Mouse (Mus musculus) erythroblast, adult 5-6 weeks (primary cell): ENCODE data around the gene Usp17ld. TPM values are rescaled to one million over a fixed set of nuclear protein-coding genes. Genes with fewer than 3 reads are reported as not detected.
"Not testable (repeated sequence)": the region's sequence is repeated elsewhere in the genome, so short reads cannot be mapped to it uniquely, and the experiment has no call there.

Source experiments
- ATAC-seq: replicated peaks from 2 replicates; pipeline ENCODE4 v1.8.0; 2016; ENCODE audit warnings: moderate number of reproducible peaks, mild to moderate bottlenecking, moderate TSS enrichment, inconsistent platforms; ENCODE audit not compliant: poor library complexity, low FRiP score, severe bottlenecking
- total RNA-seq, 2 experiments: library from RNA; stranded (forward) in 1 of 2; stranded (reverse) in 1 of 2; fragments of 150-400 nt in 1 of 2; fragments of 200-764, 138-1000 nt in 1 of 2; gene quantifications; 2 replicates each; pipeline versions ENCODE4 v1.2.3 to v1.2.4; 2015 to 2017; ENCODE audit warnings: low replicate concordance in 2 of 2

The Usp17ld gene
- not detected in 2 replicates for total RNA-seq (2015; ENCODE audit: low replicate concordance)
- not detected in 2 replicates for total RNA-seq (2017; ENCODE audit: low replicate concordance)

- ATAC-seq = not testable (repeated sequence)
Measured at GRCm38 (mm10) chr7:103252405-103252804, at the start of gene Usp17ld. Gene Usp17ld, minus strand, starts transcription at chr7:103252505.

GRCm38 (mm10) chr7:103216696-103217095 lies 35.6 kb downstream of the Usp17ld start, which contains the start of gene Olfr594:
Gene Olfr594, plus strand, starts transcription at chr7:103216996.
- ATAC-seq = no peak

GRCm38 (mm10) chr7:103212050-103212449 lies 40.3 kb downstream of the Usp17ld start:
- ATAC-seq = not testable (repeated sequence)

DNA sequence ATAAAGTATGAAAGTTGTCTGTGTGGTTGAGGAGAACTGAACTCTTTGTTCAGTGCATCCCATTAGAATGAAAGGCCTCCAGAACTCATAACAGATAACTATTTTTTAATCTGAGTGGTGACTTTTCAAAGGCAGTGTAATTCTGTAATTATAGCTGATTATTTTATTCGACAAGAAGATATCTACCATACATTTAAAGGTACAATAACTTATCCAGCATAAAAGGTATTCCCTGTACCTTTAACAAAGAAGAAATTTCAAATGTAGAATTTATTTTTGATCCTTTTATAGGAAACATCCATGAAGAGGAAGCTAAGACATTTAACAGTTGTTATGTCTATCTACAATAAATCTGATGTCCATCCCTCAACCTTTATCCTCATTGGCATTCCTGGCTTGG lies 40.7 kb downstream of the Usp17ld start, which contains the start of gene Olfr593:
Olfr593 (plus strand) TSS at position 301 of the 400 bp plus-strand sequence.
- ATAC-seq = no peak

Other genes with a start within 250 kb of the Usp17ld start
- not detected in 2 replicates for gene Olfr582, start 214.5 kb downstream of the Usp17ld start, total RNA-seq (2015; ENCODE audit: low replicate concordance)
- gene Olfr582, start 214.5 kb downstream of the Usp17ld start, total RNA-seq (2017; ENCODE audit: low replicate concordance) = not detected in 2 replicates
- gene Olfr583, start 201.2 kb downstream of the Usp17ld start, total RNA-seq (2015; ENCODE audit: low replicate concordance) = not detected in 2 replicates
- not detected in 2 replicates for gene Olfr583, start 201.2 kb downstream of the Usp17ld start, total RNA-seq (2017; ENCODE audit: low replicate concordance)
- not detected in 2 replicates for gene Olfr584, start 170.6 kb downstream of the Usp17ld start, total RNA-seq (2015; ENCODE audit: low replicate concordance)
- gene Olfr584, start 170.6 kb downstream of the Usp17ld start, total RNA-seq (2017; ENCODE audit: low replicate concordance) = not detected in 2 replicates
- not detected in 2 replicates for gene Olfr585, start 154.8 kb downstream of the Usp17ld start, total RNA-seq (2015; ENCODE audit: low replicate concordance)
- 2.2 TPM in 1 of 2 replicates, not detected in the other for gene Olfr585, start 154.8 kb downstream of the Usp17ld start, total RNA-seq (2017; ENCODE audit: low replicate concordance)
- gene Olfr586, start 126.9 kb downstream of the Usp17ld start, total RNA-seq (2015; ENCODE audit: low replicate concordance) = not detected in 2 replicates
- gene Olfr586, start 126.9 kb downstream of the Usp17ld start, total RNA-seq (2017; ENCODE audit: low replicate concordance) = 0.17 TPM in 1 of 2 replicates, not detected in the other
- gene Olfr588-ps1, start 111.6 kb downstream of the Usp17ld start, total RNA-seq (2015; ENCODE audit: low replicate concordance) = not detected in 2 replicates
- not detected in 2 replicates for gene Olfr588-ps1, start 111.6 kb downstream of the Usp17ld start, total RNA-seq (2017; ENCODE audit: low replicate concordance)
- not detected in 2 replicates for gene Olfr589, start 96.1 kb downstream of the Usp17ld start, total RNA-seq (2015; ENCODE audit: low replicate concordance)
- gene Olfr589, start 96.1 kb downstream of the Usp17ld start, total RNA-seq (2017; ENCODE audit: low replicate concordance) = not detected in 2 replicates
- not detected in 2 replicates for gene Olfr591, start 74.2 kb downstream of the Usp17ld start, total RNA-seq (2015; ENCODE audit: low replicate concordance)
- gene Olfr591, start 74.2 kb downstream of the Usp17ld start, total RNA-seq (2017; ENCODE audit: low replicate concordance) = not detected in 2 replicates
- gene Olfr592, start 67.7 kb downstream of the Usp17ld start, total RNA-seq (2015; ENCODE audit: low replicate concordance) = not detected in 2 replicates
- gene Olfr592, start 67.7 kb downstream of the Usp17ld start, total RNA-seq (2017; ENCODE audit: low replicate concordance) = 0.70 TPM in 1 of 2 replicates, not detected in the other
- not detected in 2 replicates for gene Olfr593, start 40.6 kb downstream of the Usp17ld start, total RNA-seq (2015; ENCODE audit: low replicate concordance)
- gene Olfr593, start 40.6 kb downstream of the Usp17ld start, total RNA-seq (2017; ENCODE audit: low replicate concordance) = not detected in 2 replicates
- not detected in 2 replicates for gene Olfr594, start 35.5 kb downstream of the Usp17ld start, total RNA-seq (2015; ENCODE audit: low replicate concordance)
- gene Olfr594, start 35.5 kb downstream of the Usp17ld start, total RNA-seq (2017; ENCODE audit: low replicate concordance) = not detected in 2 replicates
- gene Olfr596, start 53.1 kb upstream of the Usp17ld start, total RNA-seq (2015; ENCODE audit: low replicate concordance) = not detected in 2 replicates
- gene Olfr596, start 53.1 kb upstream of the Usp17ld start, total RNA-seq (2017; ENCODE audit: low replicate concordance) = not detected in 2 replicates
- gene Olfr597, start 63.8 kb upstream of the Usp17ld start, total RNA-seq (2015; ENCODE audit: low replicate concordance) = not detected in 2 replicates
- gene Olfr597, start 63.8 kb upstream of the Usp17ld start, total RNA-seq (2017; ENCODE audit: low replicate concordance) = not detected in 2 replicates
- gene Olfr598, start 71.1 kb upstream of the Usp17ld start, total RNA-seq (2015; ENCODE audit: low replicate concordance) = not detected in 2 replicates
- gene Olfr598, start 71.1 kb upstream of the Usp17ld start, total RNA-seq (2017; ENCODE audit: low replicate concordance) = not detected in 2 replicates
- gene Olfr599, start 83.4 kb upstream of the Usp17ld start, total RNA-seq (2015; ENCODE audit: low replicate concordance) = not detected in 2 replicates
- not detected in 2 replicates for gene Olfr599, start 83.4 kb upstream of the Usp17ld start, total RNA-seq (2017; ENCODE audit: low replicate concordance)
- not detected in 2 replicates for gene Olfr600, start 97.2 kb upstream of the Usp17ld start, total RNA-seq (2015; ENCODE audit: low replicate concordance)
- gene Olfr600, start 97.2 kb upstream of the Usp17ld start, total RNA-seq (2017; ENCODE audit: low replicate concordance) = not detected in 2 replicates
- not detected in 2 replicates for gene Olfr601, start 110.2 kb upstream of the Usp17ld start, total RNA-seq (2015; ENCODE audit: low replicate concordance)
- gene Olfr601, start 110.2 kb upstream of the Usp17ld start, total RNA-seq (2017; ENCODE audit: low replicate concordance) = not detected in 2 replicates
- gene Olfr603, start 133.7 kb upstream of the Usp17ld start, total RNA-seq (2015; ENCODE audit: low replicate concordance) = not detected in 2 replicates
- gene Olfr603, start 133.7 kb upstream of the Usp17ld start, total RNA-seq (2017; ENCODE audit: low replicate concordance) = not detected in 2 replicates
- not detected in 2 replicates for gene Usp17lc, start 162.6 kb upstream of the Usp17ld start, total RNA-seq (2015; ENCODE audit: low replicate concordance)
- gene Usp17lc, start 162.6 kb upstream of the Usp17ld start, total RNA-seq (2017; ENCODE audit: low replicate concordance) = not detected in 2 replicates
- not detected in 2 replicates for gene Olfr605, start 192.9 kb upstream of the Usp17ld start, total RNA-seq (2015; ENCODE audit: low replicate concordance)
- not detected in 2 replicates for gene Olfr605, start 192.9 kb upstream of the Usp17ld start, total RNA-seq (2017; ENCODE audit: low replicate concordance)
- not detected in 2 replicates for gene Olfr606, start 196.5 kb upstream of the Usp17ld start, total RNA-seq (2015; ENCODE audit: low replicate concordance)
- not detected in 2 replicates for gene Olfr606, start 196.5 kb upstream of the Usp17ld start, total RNA-seq (2017; ENCODE audit: low replicate concordance)
- gene Olfr607, start 211.6 kb upstream of the Usp17ld start, total RNA-seq (2015; ENCODE audit: low replicate concordance) = not detected in 2 replicates
- gene Olfr607, start 211.6 kb upstream of the Usp17ld start, total RNA-seq (2017; ENCODE audit: low replicate concordance) = not detected in 2 replicates
- gene Olfr608, start 217.4 kb upstream of the Usp17ld start, total RNA-seq (2015; ENCODE audit: low replicate concordance) = not detected in 2 replicates
- not detected in 2 replicates for gene Olfr608, start 217.4 kb upstream of the Usp17ld start, total RNA-seq (2017; ENCODE audit: low replicate concordance)
- not detected in 2 replicates for gene Olfr609, start 245.6 kb upstream of the Usp17ld start, total RNA-seq (2015; ENCODE audit: low replicate concordance)
- gene Olfr609, start 245.6 kb upstream of the Usp17ld start, total RNA-seq (2017; ENCODE audit: low replicate concordance) = not detected in 2 replicates